ENCODE assay signal across 8 mouse cellular contexts in the genomic region with DNA sequence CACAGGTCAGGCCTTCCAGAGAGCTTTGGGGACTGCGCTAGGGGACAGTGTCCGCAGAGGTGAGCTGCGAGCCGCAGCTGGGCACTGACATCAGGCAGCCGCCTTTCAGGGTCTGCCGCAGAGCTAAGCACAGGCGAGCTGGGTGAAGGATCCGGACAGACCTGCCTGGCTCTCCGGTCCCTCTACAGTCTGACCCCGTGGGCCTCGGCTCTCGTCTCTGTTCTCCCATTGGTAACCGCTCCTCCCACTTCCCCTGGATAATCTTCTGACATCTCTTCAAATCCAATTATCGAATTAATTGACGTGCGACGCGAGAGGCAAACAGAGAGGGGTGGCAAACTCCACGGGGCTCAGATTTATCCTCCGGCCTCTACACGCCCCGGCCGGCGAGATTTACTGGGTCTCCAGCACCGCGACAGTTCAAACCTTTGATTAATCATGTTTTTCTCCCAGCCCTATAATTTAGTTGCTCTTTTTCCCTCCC. TPM values are rescaled to one million over a fixed set of nuclear protein-coding genes. Genes with fewer than 3 reads are reported as not detected.
A peak's percentile ranks its signal among the peaks of the same experiment; 100 is the strongest.
DNase-seq lines count a peak whose midpoint lies in the region; ATAC-seq and TF ChIP-seq lines count a peak whose summit lies in the region.

No protein-coding gene starts in this region.

- H3K36me3 ChIP-seq in heart, postnatal 0 days (replicated peaks; ENCODE audit: control insufficient read depth, insufficient read depth, low read length) = no peaks in the 10 kb centered on the region
- H3K36me3 ChIP-seq in midbrain, embryonic 11.5 days (ENCODE audit: control insufficient read depth, insufficient read depth, low read length) = no peaks in the 10 kb centered on the region

- peak overlapping the region; percentile 62 for H3K4me3 ChIP-seq in layer of hippocampus, adult 2 months
- H3K4me3 ChIP-seq in heart, postnatal 0 days (ENCODE audit: low read depth, low read length) = peak overlapping the region; percentile 54
- H3K4me3 ChIP-seq in midbrain, embryonic 11.5 days (ENCODE audit: low read depth, low read length) = peak overlapping the region; percentile 32

- peak; percentile 42; the same call in 1 of the 2 replicates for ATAC-seq in heart, postnatal 0 days (ENCODE audit: insufficient read depth, low read depth)
- ATAC-seq in midbrain, embryonic 11.5 days (ENCODE audit: low FRiP score) = peak; percentile 66
- ATAC-seq in monocyte, adult 5-6 weeks (replicated peaks; ENCODE audit: insufficient number of reproducible peaks, low FRiP score, low TSS enrichment, poor library complexity, severe bottlenecking) = no peak

- peaks cover 71% of the 10 kb centered on the region for H3K27me3 ChIP-seq in heart, postnatal 0 days (ENCODE audit: control insufficient read depth, insufficient read depth, low read length)
- peaks cover 61% of the 10 kb centered on the region for H3K27me3 ChIP-seq in midbrain, embryonic 11.5 days (ENCODE audit: control insufficient read depth, insufficient read depth, low read length)

- H3K9me3 ChIP-seq in heart, postnatal 0 days (replicated peaks; ENCODE audit: control insufficient read depth, low read length) = no peaks in the 10 kb centered on the region
- H3K9me3 ChIP-seq in midbrain, embryonic 11.5 days (ENCODE audit: control insufficient read depth, low read length) = no peaks in the 10 kb centered on the region

- TF ChIP-seq EP300 in heart, postnatal 0 days (IDR thresholded peaks at IDR 0.05; ENCODE audit: low read depth) = no peak

- peak overlapping the region; percentile 87 for H3K4me2 ChIP-seq in heart, postnatal 0 days (ENCODE audit: low read depth, low read length)
- peak overlapping the region; percentile 59 for H3K4me2 ChIP-seq in midbrain, embryonic 11.5 days

- no peaks in the 10 kb centered on the region for H3K4me1 ChIP-seq in heart, postnatal 0 days (ENCODE audit: control insufficient read depth, insufficient read depth)
- peaks cover 20% of the 10 kb centered on the region for H3K4me1 ChIP-seq in midbrain, embryonic 11.5 days (ENCODE audit: control insufficient read depth, insufficient read depth, low read length)

- H3K27ac ChIP-seq in layer of hippocampus, adult 2 months = peak overlapping the region; percentile 88
- H3K27ac ChIP-seq in heart, postnatal 0 days (ENCODE audit: low read depth) = no peak overlapping the region
- H3K27ac ChIP-seq in midbrain, embryonic 11.5 days (ENCODE audit: low read depth, low read length) = peak overlapping the region; percentile 36

- 0 out of 2 replicates have a peak overlapping the region, but pooled peaks have one; percentile 21 for H3K9ac ChIP-seq in heart, postnatal 0 days (replicated peaks; ENCODE audit: low read depth, low read length)
- H3K9ac ChIP-seq in midbrain, embryonic 11.5 days (ENCODE audit: low read length) = peak overlapping the region; percentile 42

- WGBS in heart, postnatal 0 days = 5% methylated on average over 26 of the region's 26 CpGs
- under 1% methylated on average over 26 of the region's 26 CpGs for WGBS in midbrain, embryonic 11.5 days

- no peak for DNase-seq in layer of hippocampus, adult 2 months (ENCODE audit: low spot score in 2 of 2)
- no peak for DNase-seq in layer of hippocampus, adult 9-11 months
- peak; percentile 57 for DNase-seq in cerebellum, adult 9-11 months
- DNase-seq in heart, postnatal 0 days (ENCODE audit: low spot score) = no peak
- peak; percentile 94 for DNase-seq in midbrain, embryonic 11.5 days (ENCODE audit: low spot score, missing footprints)
- no peak for DNase-seq in left cerebral cortex, adult 11 months (ENCODE audit: low spot score)
- no peak for DNase-seq in adrenal gland, adult 8-10 months

- TF ChIP-seq CTCF in layer of hippocampus, adult 2 months (conservative IDR thresholded peaks at IDR 0.05) = no peak
- TF ChIP-seq CTCF in heart, postnatal 0 days (IDR thresholded peaks at IDR 0.05; ENCODE audit: low read depth) = no peak

RNA-seq across cellular contexts. Expression of a gene that starts 20.2 kb away (rescaled TPM):
- 10 to 100 TPM; 11.0 to 11.5 TPM for total RNA-seq in layer of hippocampus, adult 2 months (2021)
- 377 and 462 TPM in 2 replicates for total RNA-seq in heart, postnatal 0 days (2014; rRNA removed; ENCODE audit: low replicate concordance)
- polyA plus RNA-seq in heart, postnatal 0 days (2015; fragmentation: Nextera tagmentation; extraction: Ambion mirVana) = 108 and 125 TPM in 2 replicates
- polyA plus RNA-seq in midbrain, embryonic 11.5 days (2014; fragmentation: Nextera tagmentation; extraction: Ambion mirVana) = 67.4 and 71.3 TPM in 2 replicates
- 10 to 100 TPM in 2 of 4 experiments, 1 to 10 TPM in 2; 6.2 to 23.7 (median 10.8) TPM for total RNA-seq in adrenal gland, adult 8-10 months (2022)
- total RNA-seq in monocyte, adult 5-6 weeks (2017) = 6.6 to 11.6 TPM (median 11.3 TPM) in 3 replicates

RNA-seq across cellular contexts. Expression of a gene that starts 29.6 kb away (rescaled TPM):
- 10 to 100 TPM; 95.4 to 96.9 TPM for total RNA-seq in layer of hippocampus, adult 2 months (2021)
- total RNA-seq in heart, postnatal 0 days (2014; rRNA removed; ENCODE audit: low replicate concordance) = 85.9 and 89.5 TPM in 2 replicates
- polyA plus RNA-seq in heart, postnatal 0 days (2015; fragmentation: Nextera tagmentation; extraction: Ambion mirVana) = 80.7 and 82.9 TPM in 2 replicates
- 27.5 and 28.3 TPM in 2 replicates for polyA plus RNA-seq in midbrain, embryonic 11.5 days (2014; fragmentation: Nextera tagmentation; extraction: Ambion mirVana)
- total RNA-seq in adrenal gland, adult 8-10 months (2022) = 100 to 1,000 TPM; 119 to 225 (median 182) TPM
- 34.7 to 46.4 TPM (median 44.7 TPM) in 3 replicates for total RNA-seq in monocyte, adult 5-6 weeks (2017)

Comparison
In these comparisons a context has a peak if more than half of its experiments do, and no peak if none do; other contexts are left out.
1. DNase-seq: peak in cerebellum, adult 9-11 months (single experiment) and midbrain, embryonic 11.5 days (single experiment); none in layer of hippocampus, adult 2 months (0 of 2), layer of hippocampus, adult 9-11 months (single experiment), heart, postnatal 0 days (single experiment), left cerebral cortex, adult 11 months (single experiment) and adrenal gland, adult 8-10 months (single experiment).
2. RNA of a gene that starts 20.2 kb away (total RNA-seq): 377 to 462 TPM in heart, postnatal 0 days; 6.2 to 23.7 TPM in adrenal gland, adult 8-10 months, 11.0 to 11.5 TPM in layer of hippocampus, adult 2 months and 6.6 to 11.6 TPM in monocyte, adult 5-6 weeks; every median in the first group is over 10 times any median in the second.
3. Peak in every context shown above with its lines, with median percentiles within 50 percentile points of each other: H3K4me3 ChIP-seq.